Mouse (Mus musculus): ENCODE data around the gene Rsf1. TPM values are rescaled to one million over a fixed set of nuclear protein-coding genes. Genes with fewer than 3 reads are reported as not detected.

Rsf1 gene
- polyA plus RNA-seq, 1 experiment from 2014 or later, result 5.2 TPM

- H3K9me3 ChIP-seq (replicated peaks), result no peaks in the 10 kb centered on the region
- ATAC-seq (ENCODE audit: insufficient read depth), result no peak
- H3K27ac ChIP-seq (replicated peaks), result no peak overlapping the region
- no peak overlapping the region for H3K4me2 ChIP-seq
- H3K9ac ChIP-seq, result no peak overlapping the region
- 0 out of 2 replicates have a peak, but pooled peaks cover 9% of the 10 kb centered on the region for H3K36me3 ChIP-seq (replicated peaks)
- peaks cover 29% of the 10 kb centered on the region for H3K4me1 ChIP-seq (replicated peaks)
- 62% methylated on average over 4 of the region's 4 CpGs for WGBS (ENCODE audit: insufficient replicate concordance)
- H3K27me3 ChIP-seq, result no peaks in the 10 kb centered on the region
- no peak overlapping the region for H3K4me3 ChIP-seq (replicated peaks)
Observed at GRCm38 (mm10) chr7:97700173-97700572, 120.5 kb downstream of the Rsf1 start.

GRCm38 (mm10) chr7:97701106-97701505 is 121.4 kb downstream of the Rsf1 start:
- Histone ChIP-seq H3K9ac (no peak overlapping the region), H3K4me1 (replicated peaks) (peaks cover 20% of the 10 kb centered on the region), H3K9me3 (replicated peaks) (no peaks in the 10 kb centered on the region), H3K27ac (replicated peaks) (no peak overlapping the region), H3K4me3 (replicated peaks) (no peak overlapping the region), H3K27me3 (no peaks in the 10 kb centered on the region), H3K36me3 (replicated peaks) (0 out of 2 replicates have a peak, but pooled peaks cover 9% of the 10 kb centered on the region), H3K4me2 (no peak overlapping the region)
- 79% methylated on average over 6 of the region's 6 CpGs for WGBS (ENCODE audit: insufficient replicate concordance)
- no peak for ATAC-seq (ENCODE audit: insufficient read depth)

GRCm38 (mm10) chr7:97707123-97707522 is 127.4 kb downstream of the Rsf1 start:
- H3K9me3 ChIP-seq (replicated peaks), result no peaks in the 10 kb centered on the region
- H3K36me3 ChIP-seq (replicated peaks), result peaks cover 13% of the 10 kb centered on the region
- H3K9ac ChIP-seq, result no peak overlapping the region
- no peak for ATAC-seq (ENCODE audit: insufficient read depth)
- no peak overlapping the region for H3K4me2 ChIP-seq
- no peak overlapping the region for H3K4me3 ChIP-seq (replicated peaks)
- WGBS (ENCODE audit: insufficient replicate concordance), result 70% methylated on average over 4 of the region's 4 CpGs
- H3K27ac ChIP-seq (replicated peaks), result no peak overlapping the region
- no peaks in the 10 kb centered on the region for H3K4me1 ChIP-seq (replicated peaks)
- H3K27me3 ChIP-seq, result no peaks in the 10 kb centered on the region

GRCm38 (mm10) chr7:97707809-97708208 is 128.1 kb downstream of the Rsf1 start:
- ATAC-seq (ENCODE audit: insufficient read depth), result no peak
- Histone ChIP-seq H3K4me1 (replicated peaks) (no peaks in the 10 kb centered on the region), H3K27ac (replicated peaks) (no peak overlapping the region), H3K9ac (no peak overlapping the region), H3K9me3 (replicated peaks) (no peaks in the 10 kb centered on the region), H3K4me3 (replicated peaks) (no peak overlapping the region), H3K4me2 (no peak overlapping the region), H3K36me3 (replicated peaks) (peaks cover 19% of the 10 kb centered on the region), H3K27me3 (no peaks in the 10 kb centered on the region)
- WGBS (ENCODE audit: insufficient replicate concordance), result 62% methylated on average over 5 of the region's 5 CpGs

GRCm38 (mm10) chr7:97709204-97709603 is 129.5 kb downstream of the Rsf1 start:
- WGBS (ENCODE audit: insufficient replicate concordance), result 74% methylated on average over 3 of the region's 3 CpGs
- H3K4me2 ChIP-seq, result no peak overlapping the region
- H3K4me3 ChIP-seq (replicated peaks), result no peak overlapping the region
- peaks cover 28% of the 10 kb centered on the region for H3K36me3 ChIP-seq (replicated peaks)
- H3K9ac ChIP-seq, result no peak overlapping the region
- H3K4me1 ChIP-seq (replicated peaks), result no peaks in the 10 kb centered on the region
- no peaks in the 10 kb centered on the region for H3K9me3 ChIP-seq (replicated peaks)
- ATAC-seq (ENCODE audit: insufficient read depth), result no peak
- no peak overlapping the region for H3K27ac ChIP-seq (replicated peaks)
- H3K27me3 ChIP-seq, result no peaks in the 10 kb centered on the region

- 85% methylated on average over 5 of the region's 5 CpGs for WGBS (ENCODE audit: insufficient replicate concordance)
- no peak for ATAC-seq (ENCODE audit: insufficient read depth)
- no peak overlapping the region for H3K4me3 ChIP-seq (replicated peaks)
Observed at GRCm38 (mm10) chr7:97714651-97715050, 135.0 kb downstream of the Rsf1 start.

GRCm38 (mm10) chr7:97717326-97717725 is 137.6 kb downstream of the Rsf1 start:
- WGBS (ENCODE audit: insufficient replicate concordance), result 82% methylated on average over 1 of the region's 1 CpGs
- Histone ChIP-seq H3K36me3 (replicated peaks) (peaks cover 72% of the 10 kb centered on the region), H3K9me3 (replicated peaks) (no peaks in the 10 kb centered on the region), H3K9ac (no peak overlapping the region), H3K4me3 (replicated peaks) (no peak overlapping the region), H3K27me3 (no peaks in the 10 kb centered on the region), H3K27ac (replicated peaks) (no peak overlapping the region), H3K4me1 (replicated peaks) (no peaks in the 10 kb centered on the region), H3K4me2 (no peak overlapping the region)
- no peak for ATAC-seq (ENCODE audit: insufficient read depth)

More at GRCm38 (mm10) chr7:97714651-97715050, 135.0 kb downstream of the Rsf1 start:
- Histone ChIP-seq H3K27ac (replicated peaks) (no peak overlapping the region), H3K4me1 (replicated peaks) (no peaks in the 10 kb centered on the region), H3K4me2 (no peak overlapping the region), H3K27me3 (no peaks in the 10 kb centered on the region), H3K9ac (no peak overlapping the region), H3K36me3 (replicated peaks) (peaks cover 74% of the 10 kb centered on the region), H3K9me3 (replicated peaks) (no peaks in the 10 kb centered on the region)

GRCm38 (mm10) chr7:97719078-97719477 is 139.4 kb downstream of the Rsf1 start:
- ATAC-seq (ENCODE audit: insufficient read depth), result no peak
- WGBS (ENCODE audit: insufficient replicate concordance), result 71% methylated on average over 5 of the region's 5 CpGs
- no peak overlapping the region for H3K9ac ChIP-seq
- no peak overlapping the region for H3K4me3 ChIP-seq (replicated peaks)
- no peaks in the 10 kb centered on the region for H3K27me3 ChIP-seq
- no peaks in the 10 kb centered on the region for H3K9me3 ChIP-seq (replicated peaks)
- no peak overlapping the region for H3K4me2 ChIP-seq
- peaks cover 9% of the 10 kb centered on the region for H3K4me1 ChIP-seq (replicated peaks)
- peaks cover 59% of the 10 kb centered on the region for H3K36me3 ChIP-seq (replicated peaks)
- no peak overlapping the region for H3K27ac ChIP-seq (replicated peaks)

- H3K27ac ChIP-seq (replicated peaks), result no peak overlapping the region
- no peak overlapping the region for H3K4me3 ChIP-seq (replicated peaks)
- peaks cover 48% of the 10 kb centered on the region for H3K36me3 ChIP-seq (replicated peaks)
- 78% methylated on average over 5 of the region's 5 CpGs for whole genome bisulfite sequencing (ENCODE audit: insufficient replicate concordance)
- H3K9ac ChIP-seq, result no peak overlapping the region
- ATAC-seq (ENCODE audit: insufficient read depth), result no peak
- no peaks in the 10 kb centered on the region for H3K9me3 ChIP-seq (replicated peaks)
- no peak overlapping the region for H3K4me2 ChIP-seq
- peaks cover 11% of the 10 kb centered on the region for H3K4me1 ChIP-seq (replicated peaks)
- H3K27me3 ChIP-seq, result no peaks in the 10 kb centered on the region
Observed at GRCm38 (mm10) chr7:97720109-97720508, 140.4 kb downstream of the Rsf1 start.

- Histone ChIP-seq H3K27ac (replicated peaks) (no peak overlapping the region), H3K9me3 (replicated peaks) (no peaks in the 10 kb centered on the region), H3K36me3 (replicated peaks) (peaks cover 39% of the 10 kb centered on the region), H3K4me2 (no peak overlapping the region), H3K4me1 (replicated peaks) (peaks cover 11% of the 10 kb centered on the region), H3K4me3 (replicated peaks) (no peak overlapping the region), H3K9ac (no peak overlapping the region), H3K27me3 (no peaks in the 10 kb centered on the region)
- no peak for ATAC-seq (ENCODE audit: insufficient read depth)
- 68% methylated on average over 7 of the region's 7 CpGs for WGBS (ENCODE audit: insufficient replicate concordance)
Observed at GRCm38 (mm10) chr7:97722278-97722918, 142.7 kb downstream of the Rsf1 start.

- WGBS (ENCODE audit: insufficient replicate concordance), result 44% methylated on average over 11 of the region's 11 CpGs
- Histone ChIP-seq H3K4me1 (replicated peaks) (peaks cover 11% of the 10 kb centered on the region), H3K9ac (no peak overlapping the region), H3K36me3 (replicated peaks) (peaks cover 31% of the 10 kb centered on the region), H3K9me3 (replicated peaks) (no peaks in the 10 kb centered on the region), H3K27me3 (no peaks in the 10 kb centered on the region), H3K4me3 (replicated peaks) (no peak overlapping the region), H3K27ac (replicated peaks) (no peak overlapping the region), H3K4me2 (no peak overlapping the region)
- ATAC-seq (ENCODE audit: insufficient read depth), result no peak
Observed at GRCm38 (mm10) chr7:97723646-97724538, 144.2 kb downstream of the Rsf1 start.

Data from liver, embryonic 15.5 days (tissue).